Mouse (Mus musculus): ENCODE measurements around the gene Tuba1b.
"Not testable (repeated sequence)": the region's sequence is repeated elsewhere in the genome, so short reads cannot be mapped to it uniquely, and the experiment has no call there.

Gene Tuba1b

GRCm38 (mm10) chr15:98934217-98934839, at the start of gene Tuba1b:
Gene Tuba1b (minus strand): TSS chr15:98934565.
- peak; percentile 93 for DNase-seq (ENCODE audit: low spot score)

- DNase-seq (ENCODE audit: low spot score), result no peak
Observed at GRCm38 (mm10) chr15:98983431-98984081, 49.2 kb upstream of the Tuba1b start.

GRCm38 (mm10) chr15:98982100-98982499, 47.7 kb upstream of the Tuba1b start:
- no peak for DNase-seq (ENCODE audit: low spot score)

- no peak for DNase-seq (ENCODE audit: low spot score)
Observed at GRCm38 (mm10) chr15:98980012-98980614, 45.7 kb upstream of the Tuba1b start.

GRCm38 (mm10) chr15:98978409-98979172, 44.2 kb upstream of the Tuba1b start:
- no peak for DNase-seq (ENCODE audit: low spot score)

GRCm38 (mm10) chr15:98977759-98978408, 43.5 kb upstream of the Tuba1b start:
- DNase-seq (ENCODE audit: low spot score), result peak; percentile 67

GRCm38 (mm10) chr15:98976763-98977758, 42.7 kb upstream of the Tuba1b start:
- DNase-seq (ENCODE audit: low spot score), result no peak

GRCm38 (mm10) chr15:98973015-98973614, 38.8 kb upstream of the Tuba1b start:
- DNase-seq (ENCODE audit: low spot score), result no peak

- DNase-seq (ENCODE audit: low spot score), result not testable (repeated sequence)
Observed at GRCm38 (mm10) chr15:98971576-98972320, 37.4 kb upstream of the Tuba1b start.

GRCm38 (mm10) chr15:98971111-98971510, 36.7 kb upstream of the Tuba1b start:
- no peak for DNase-seq (ENCODE audit: low spot score)

GRCm38 (mm10) chr15:98969372-98970101, 35.2 kb upstream of the Tuba1b start:
- DNase-seq (ENCODE audit: low spot score), result no peak

- peak; percentile 28 for DNase-seq (ENCODE audit: low spot score)
Observed at GRCm38 (mm10) chr15:98968701-98969371, 34.5 kb upstream of the Tuba1b start.

- no peak for DNase-seq (ENCODE audit: low spot score)
Observed at GRCm38 (mm10) chr15:98959531-98959930, 25.2 kb upstream of the Tuba1b start.

GRCm38 (mm10) chr15:98958901-98959420, 24.6 kb upstream of the Tuba1b start:
- no peak for DNase-seq (ENCODE audit: low spot score)

GRCm38 (mm10) chr15:98957475-98957874, 23.1 kb upstream of the Tuba1b start:
- no peak for DNase-seq (ENCODE audit: low spot score)

GRCm38 (mm10) chr15:98956000-98956399, 21.6 kb upstream of the Tuba1b start:
- DNase-seq (ENCODE audit: low spot score), result no peak

- no peak for DNase-seq (ENCODE audit: low spot score)
Observed at GRCm38 (mm10) chr15:98955324-98955723, 21.0 kb upstream of the Tuba1b start.

Measured in lung, postnatal 25 days (tissue).